Mouse (Mus musculus) embryonic facial prominence, embryonic 12.5 days (tissue): ENCODE results near the gene Catip. TPM values are rescaled to one million over a fixed set of nuclear protein-coding genes. Genes with fewer than 3 reads are reported as not detected.

Source experiments
- ATAC-seq: fragments of 200-750 bp; cut with Nextera tagmentation; 2 replicates; pipeline ENCODE4 v1.8.0; 2017; ENCODE audit not compliant: insufficient number of reproducible peaks, insufficient read depth, low FRiP score, low TSS enrichment
- H3K27ac ChIP-seq: fragments of 300-500 bp; sonication (generic); 2 replicates; pipeline ENCODE4 v1.5.1; 2016; ENCODE audit warnings: mild to moderate bottlenecking
- H3K27me3 ChIP-seq: fragments of 300-500 bp; sonication (generic); 2 replicates; pipeline ENCODE4 v1.6.1; 2016; ENCODE audit warnings: mild to moderate bottlenecking, moderate library complexity
- H3K36me3 ChIP-seq: fragments of 300-500 bp; sonication (generic); 2 replicates; pipeline ENCODE4 v1.6.1; 2016; ENCODE audit warnings: mild to moderate bottlenecking
- H3K4me1 ChIP-seq: fragments of 300-500 bp; sonication (generic); 2 replicates; pipeline ENCODE4 v1.6.1; 2016
- H3K4me2 ChIP-seq: fragments of 300-500 bp; sonication (generic); replicated peaks from 2 replicates; pipeline ENCODE4 v1.6.1; 2016; ENCODE audit warnings: mild to moderate bottlenecking, moderate library complexity
- H3K4me3 ChIP-seq: fragments of 300-500 bp; sonication (generic); 2 replicates; pipeline ENCODE4 v1.5.1; 2016; ENCODE audit warnings: mild to moderate bottlenecking
- H3K9ac ChIP-seq: fragments of 300-500 bp; sonication (generic); 2 replicates; pipeline ENCODE4 v1.6.1; 2016; ENCODE audit warnings: mild to moderate bottlenecking, moderate library complexity
- H3K9me3 ChIP-seq: fragments of 300-500 bp; sonication (generic); 2 replicates; pipeline ENCODE4 v1.6.1; 2016; ENCODE audit warnings: mild to moderate bottlenecking, moderate library complexity
- WGBS: fragments of 180-500 bp; shearing (Covaris S2); methylation state at CpG from one replicate; pipeline ENCODE4 v1.1.7; 2016; 5-methylcytosine and 5-hydroxymethylcytosine counted together
- polyA plus RNA-seq: library from polyadenylated mRNA; unstranded; fragments of >200 nt; fragmentation: Nextera tagmentation; extraction: Ambion mirVana; gene quantifications from 2 replicates; pipeline ENCODE4 v1.2.1, GENCODE M21; 2016

Catip gene
- polyA plus RNA-seq, 1 experiment from 2014 or later, result 0.93 TPM

DNA sequence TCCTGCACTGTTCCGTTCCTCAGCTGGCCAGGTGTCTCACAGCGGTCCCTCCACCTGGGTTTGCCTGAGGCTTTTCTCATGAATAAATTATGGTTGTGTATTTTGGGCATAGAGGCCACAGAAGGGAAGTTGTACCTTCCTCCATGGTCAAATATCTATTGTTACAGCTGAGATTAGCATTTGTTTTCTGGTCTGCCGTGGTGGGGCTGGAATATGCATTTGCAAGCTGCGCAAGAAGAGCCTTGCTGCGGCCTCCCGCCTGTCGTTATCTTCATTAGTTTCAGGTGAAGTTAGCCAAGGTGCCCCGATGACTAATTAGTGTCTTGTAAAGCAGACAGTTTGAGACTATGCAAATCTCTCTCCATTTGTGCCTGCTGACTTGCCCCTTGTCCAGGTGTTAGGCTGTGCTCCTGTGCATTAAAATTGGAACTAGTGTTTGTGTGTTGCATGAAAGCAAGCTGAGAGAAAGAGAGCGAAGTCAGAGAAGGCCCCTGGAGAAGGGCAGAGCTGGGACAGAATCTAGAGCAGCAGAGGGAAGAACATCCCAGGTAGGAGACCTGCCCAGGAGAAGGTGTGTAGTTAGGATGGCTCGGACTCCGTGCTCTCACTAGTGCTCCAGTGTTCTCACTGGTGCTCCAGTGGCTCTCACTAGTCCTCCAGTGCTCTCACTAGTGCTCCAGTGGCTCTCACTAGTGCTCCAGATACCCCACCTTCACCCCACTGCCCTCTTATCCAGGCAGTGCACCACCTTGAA is 17.6 kb upstream of the Catip start:
- Histone ChIP-seq H3K27me3 (no peaks in the 10 kb centered on the region), H3K9ac (no peak overlapping the region), H3K4me2 (no peak overlapping the region), H3K4me3 (no peak overlapping the region), H3K27ac (no peak overlapping the region), H3K4me1 (no peaks in the 10 kb centered on the region), H3K9me3 (no peaks in the 10 kb centered on the region), H3K36me3 (peaks cover 10% of the 10 kb centered on the region; the same call in 1 of the 2 replicates)
- no peak for ATAC-seq
- 79% methylated on average over 11 of the region's 11 CpGs for WGBS

DNA sequence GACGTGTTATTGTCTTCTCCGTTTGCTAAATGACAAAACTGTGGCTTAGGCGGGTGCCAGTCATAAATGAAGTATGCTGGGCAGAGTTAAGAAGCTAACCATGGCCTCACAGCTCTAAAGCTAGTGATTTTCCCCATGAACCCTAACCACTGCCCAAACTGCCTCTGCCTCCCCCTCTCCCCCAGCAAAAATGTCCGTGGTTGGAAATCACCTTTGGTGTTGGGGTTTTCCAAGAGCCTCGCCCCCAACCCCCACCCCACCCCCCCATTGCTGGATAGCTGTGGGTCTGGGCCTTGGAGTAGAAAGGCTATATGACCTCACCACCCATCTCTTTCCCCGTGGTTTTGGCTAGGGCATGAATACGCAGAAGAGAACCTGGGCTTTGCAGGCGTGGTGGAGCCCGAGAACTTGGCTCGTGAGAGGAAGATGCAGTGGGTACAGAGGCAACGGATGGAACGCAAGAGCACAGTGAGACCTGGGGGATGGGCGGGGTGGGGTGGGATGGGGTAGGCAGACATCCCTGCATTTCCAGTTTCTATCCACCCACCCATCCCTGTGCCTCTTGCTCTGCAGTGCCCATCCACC is 10.6 kb upstream of the Catip start:
- Histone ChIP-seq H3K9me3 (no peaks in the 10 kb centered on the region), H3K27ac (no peak overlapping the region), H3K27me3 (no peaks in the 10 kb centered on the region), H3K4me3 (no peak overlapping the region), H3K36me3 (peaks cover 35% of the 10 kb centered on the region), H3K9ac (no peak overlapping the region), H3K4me1 (no peaks in the 10 kb centered on the region), H3K4me2 (no peak overlapping the region)
- ATAC-seq, result no peak
- 91% methylated on average over 13 of the region's 13 CpGs for WGBS

DNA sequence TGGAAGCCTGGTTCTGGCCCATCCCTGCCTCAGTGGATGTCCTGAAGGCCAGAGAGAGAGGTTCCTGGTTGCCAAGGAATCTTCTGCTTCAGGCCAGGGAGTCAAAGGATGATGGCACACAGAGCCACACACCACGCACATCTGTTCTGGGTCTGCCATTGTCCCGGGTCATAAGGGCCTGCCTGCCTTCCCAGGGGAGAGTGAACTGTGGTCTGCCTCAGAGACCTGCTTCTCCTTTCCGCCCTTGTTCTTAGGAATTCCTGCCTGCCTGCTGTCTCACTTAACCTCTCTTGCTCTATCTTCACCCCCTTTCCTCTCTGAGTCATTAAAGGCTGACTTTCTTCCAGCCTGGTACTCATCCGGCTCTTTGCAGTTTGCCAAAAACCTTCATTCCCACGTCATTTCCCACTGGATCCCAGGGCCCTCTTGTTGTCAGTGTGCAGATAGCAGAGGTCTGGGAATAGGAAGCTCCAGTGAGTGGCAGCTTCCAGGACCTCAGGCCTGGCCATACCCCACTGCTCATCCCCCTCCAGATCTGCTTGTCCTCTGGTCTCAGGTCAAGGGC is 9.3 kb upstream of the Catip start:
- no peaks in the 10 kb centered on the region for H3K9me3 ChIP-seq
- no peaks in the 10 kb centered on the region for H3K27me3 ChIP-seq
- no peaks in the 10 kb centered on the region for H3K4me1 ChIP-seq
- no peak for ATAC-seq
- WGBS, result 71% methylated on average over 5 of the region's 5 CpGs
- H3K9ac ChIP-seq, result no peak overlapping the region
- no peak overlapping the region for H3K4me2 ChIP-seq
- no peak overlapping the region for H3K27ac ChIP-seq
- H3K4me3 ChIP-seq, result no peak overlapping the region
- H3K36me3 ChIP-seq, result peaks cover 35% of the 10 kb centered on the region

DNA sequence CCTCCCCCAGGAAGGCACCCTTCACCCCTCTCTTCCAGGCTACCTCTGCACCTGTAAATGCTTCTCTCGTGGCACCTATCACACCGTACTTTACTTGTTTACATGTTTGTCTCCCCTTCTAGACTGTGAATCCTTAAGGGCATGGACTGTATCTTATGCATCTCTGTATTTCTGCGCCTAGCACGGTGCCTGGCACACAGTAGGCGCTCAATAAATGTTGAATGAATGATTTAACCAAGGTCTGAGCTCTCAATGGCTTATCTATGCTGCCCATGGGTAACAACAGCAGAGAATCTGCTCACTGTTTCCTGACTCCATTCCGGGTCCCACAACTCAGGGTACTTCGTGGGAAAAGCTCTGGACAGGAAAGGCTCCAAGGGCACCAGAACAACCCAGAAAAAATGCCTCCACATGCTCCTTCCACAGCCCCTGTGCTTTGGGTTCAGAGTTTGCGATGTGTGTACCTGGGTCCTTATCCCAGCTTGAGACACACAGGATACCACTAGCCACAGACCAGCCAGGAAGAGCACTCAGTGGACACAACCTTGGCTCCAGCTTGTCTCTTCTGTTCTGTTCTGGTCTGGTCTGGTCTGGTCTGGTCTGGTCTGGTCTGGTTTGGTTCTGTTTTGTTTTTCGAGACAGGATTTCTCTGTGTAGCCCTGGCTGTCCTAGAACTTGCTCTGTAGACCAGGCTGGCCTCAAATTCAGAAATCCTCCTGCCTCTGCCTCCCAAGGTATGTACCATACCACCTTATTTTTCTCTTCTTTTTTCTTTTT is 8.3 kb upstream of the Catip start:
- ATAC-seq, result no peak
- H3K4me2 ChIP-seq, result no peak overlapping the region
- no peaks in the 10 kb centered on the region for H3K9me3 ChIP-seq
- H3K9ac ChIP-seq, result no peak overlapping the region
- H3K4me3 ChIP-seq, result no peak overlapping the region
- H3K27me3 ChIP-seq, result no peaks in the 10 kb centered on the region
- no peak overlapping the region for H3K27ac ChIP-seq
- H3K4me1 ChIP-seq, result no peaks in the 10 kb centered on the region
- WGBS, result 89% methylated on average over 9 of the region's 9 CpGs
- peaks cover 31% of the 10 kb centered on the region for H3K36me3 ChIP-seq

DNA sequence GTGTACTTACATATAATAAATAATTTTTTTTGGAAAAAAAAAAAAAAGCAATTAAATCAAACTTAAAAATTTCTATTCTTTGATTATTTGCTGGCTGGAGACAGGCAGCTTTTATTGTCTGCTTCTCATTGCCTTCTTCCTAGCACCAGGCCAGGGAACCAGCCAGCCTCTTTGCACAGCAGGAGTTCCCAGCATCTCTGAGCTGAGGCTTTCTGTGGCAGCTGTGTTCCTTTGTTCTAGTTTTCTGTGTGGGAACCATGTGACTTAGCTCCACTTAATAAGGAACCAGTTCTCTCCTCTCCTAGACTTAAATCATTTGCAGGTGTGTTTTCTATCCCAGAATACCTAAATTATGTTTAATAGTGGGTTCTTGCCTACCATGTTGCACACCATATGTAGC is 4.4 kb upstream of the Catip start:
- no peak overlapping the region for H3K4me3 ChIP-seq
- no peaks in the 10 kb centered on the region for H3K27me3 ChIP-seq
- ATAC-seq, result no peak
- H3K4me2 ChIP-seq, result no peak overlapping the region
- H3K9ac ChIP-seq, result no peak overlapping the region
- H3K36me3 ChIP-seq, result peaks cover 8% of the 10 kb centered on the region
- no peaks in the 10 kb centered on the region for H3K9me3 ChIP-seq
- H3K4me1 ChIP-seq, result peaks cover 5% of the 10 kb centered on the region; the same call in 1 of the 2 replicates
- H3K27ac ChIP-seq, result no peak overlapping the region

DNA sequence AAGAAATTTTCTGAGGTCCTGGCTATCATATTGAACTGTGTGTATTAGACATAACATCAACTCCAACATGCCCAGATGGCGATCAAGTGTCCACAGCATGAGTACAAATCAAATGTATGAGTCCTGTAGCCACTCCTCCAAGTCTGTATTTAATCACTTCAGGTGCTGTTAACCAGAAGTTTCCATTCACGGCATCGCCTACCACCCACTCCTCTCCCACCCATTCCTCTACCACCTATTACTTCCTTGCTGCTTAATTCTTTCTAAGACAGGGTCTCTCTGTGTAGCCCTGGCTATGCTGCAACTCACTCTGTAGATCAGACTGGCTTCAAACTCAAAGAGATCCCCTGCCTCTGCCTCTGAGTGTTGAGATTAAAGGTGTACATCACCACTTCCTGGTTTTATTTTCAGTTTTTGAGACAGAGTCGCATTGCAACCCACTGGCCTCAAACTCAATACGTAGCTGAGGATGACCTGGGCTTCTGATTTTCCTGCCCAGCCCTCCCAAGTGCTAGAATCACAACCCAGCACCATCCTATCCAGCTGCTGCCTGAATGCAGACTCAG is 1.9 kb upstream of the Catip start:
- no peaks in the 10 kb centered on the region for H3K36me3 ChIP-seq
- H3K27ac ChIP-seq, result no peak overlapping the region
- H3K9ac ChIP-seq, result no peak overlapping the region
- 81% methylated on average over 5 of the region's 5 CpGs for WGBS
- no peak overlapping the region for H3K4me3 ChIP-seq
- H3K4me1 ChIP-seq, result peaks cover 5% of the 10 kb centered on the region; the same call in 1 of the 2 replicates
- H3K4me2 ChIP-seq, result no peak overlapping the region
- H3K9me3 ChIP-seq, result no peaks in the 10 kb centered on the region
- no peaks in the 10 kb centered on the region for H3K27me3 ChIP-seq
- no peak for ATAC-seq

DNA sequence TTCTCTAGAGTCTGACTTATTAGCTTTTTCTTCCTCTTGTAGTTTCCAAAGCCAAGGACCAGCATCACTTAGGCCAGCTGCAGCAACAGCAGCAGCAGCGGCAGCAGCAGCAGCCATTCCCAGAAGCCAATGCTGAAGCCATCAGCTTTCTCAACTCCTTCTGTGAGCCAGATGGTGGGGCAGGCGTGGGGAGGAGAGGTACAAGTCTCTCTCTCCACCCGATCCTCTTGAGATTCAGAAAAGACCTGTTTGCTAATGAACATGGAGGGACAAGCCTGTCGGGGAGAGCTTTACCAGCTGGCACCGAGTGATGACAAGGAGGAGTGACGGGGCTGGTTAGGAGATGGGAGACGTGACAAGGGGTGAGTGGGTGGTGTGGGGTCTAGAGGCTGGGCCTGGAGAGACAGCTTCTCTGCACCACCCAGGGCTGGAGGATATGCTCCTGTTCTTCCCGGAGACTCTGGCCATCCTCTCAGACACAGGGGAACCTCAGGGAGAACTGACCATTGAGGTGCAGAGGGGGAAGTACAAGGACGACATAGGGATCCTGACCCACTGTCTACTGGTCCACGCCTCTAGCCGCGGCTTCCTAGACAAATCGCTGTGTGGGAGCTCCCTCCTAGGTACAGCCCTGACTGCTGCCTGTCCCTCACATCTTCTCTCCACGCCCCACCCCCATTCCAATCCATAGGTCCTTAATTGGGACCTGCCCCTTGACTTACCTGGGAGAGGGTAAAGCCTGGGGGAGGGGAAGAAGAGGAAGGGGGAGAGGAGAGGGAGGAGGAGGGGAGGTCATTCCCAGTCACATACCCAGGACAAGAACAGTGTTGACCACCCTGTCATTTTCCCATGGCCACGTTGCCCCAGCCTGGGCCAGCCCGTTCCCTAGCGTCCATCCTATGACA is 669 bp downstream of the Catip start:
- Histone ChIP-seq H3K9me3 (no peaks in the 10 kb centered on the region), H3K4me3 (no peak overlapping the region), H3K27ac (no peak overlapping the region), H3K4me1 (peaks cover 5% of the 10 kb centered on the region; the same call in 1 of the 2 replicates), H3K27me3 (no peaks in the 10 kb centered on the region), H3K4me2 (no peak overlapping the region), H3K36me3 (no peaks in the 10 kb centered on the region), H3K9ac (no peak overlapping the region)
- 61% methylated on average over 17 of the region's 17 CpGs for WGBS
- ATAC-seq, result peak; percentile 65

DNA sequence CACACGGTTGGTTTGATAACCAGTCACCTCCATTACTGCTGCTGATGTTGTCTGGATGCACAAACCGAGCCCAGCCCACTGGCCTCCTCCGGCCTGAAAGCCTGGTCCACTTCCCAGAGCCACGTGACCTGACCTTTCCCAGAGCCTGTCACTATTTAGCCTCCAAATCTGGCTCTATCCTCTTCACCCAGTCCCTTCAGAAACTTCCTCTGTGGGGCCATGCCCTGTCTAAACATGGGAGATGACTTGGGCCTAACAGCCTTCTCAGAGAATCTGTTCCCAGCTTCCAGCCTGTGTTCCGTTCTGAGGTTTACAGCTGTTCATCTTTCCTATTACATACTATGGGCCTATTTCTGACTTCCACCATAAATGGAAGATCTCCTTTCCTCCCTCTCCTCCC is 1.5 kb downstream of the Catip start:
- no peak overlapping the region for H3K4me3 ChIP-seq
- 68% methylated on average over 5 of the region's 5 CpGs for WGBS
- ATAC-seq, result no peak

DNA sequence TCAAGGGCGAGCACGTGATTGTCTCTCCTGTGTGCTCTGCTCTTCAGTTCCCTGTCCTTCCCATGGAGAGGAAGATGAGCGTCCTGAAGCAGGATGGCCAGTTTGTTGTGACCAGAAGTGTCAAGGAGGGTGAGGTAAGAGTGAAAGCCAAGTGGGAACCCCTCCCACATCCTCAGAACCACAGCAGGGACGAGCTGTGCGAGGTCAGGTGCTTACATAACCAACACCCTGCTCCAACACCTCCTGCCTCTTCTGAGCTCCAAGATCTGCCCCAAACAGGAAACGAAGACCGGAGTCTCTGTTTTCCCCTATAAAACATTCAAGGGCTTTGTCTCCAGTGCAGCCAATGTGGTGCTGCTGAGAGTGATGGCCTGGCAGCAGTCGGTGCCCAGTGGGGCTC is 2.4 kb downstream of the Catip start:
- Histone ChIP-seq H3K27me3 (no peaks in the 10 kb centered on the region), H3K36me3 (no peaks in the 10 kb centered on the region), H3K9me3 (no peaks in the 10 kb centered on the region), H3K4me1 (peaks cover 5% of the 10 kb centered on the region; the same call in 1 of the 2 replicates), H3K4me2 (no peak overlapping the region), H3K27ac (no peak overlapping the region), H3K4me3 (no peak overlapping the region), H3K9ac (no peak overlapping the region)
- ATAC-seq, result no peak
- 77% methylated on average over 8 of the region's 8 CpGs for WGBS

More for the DNA sequence above, 1.5 kb downstream of the Catip start:
- H3K36me3 ChIP-seq, result no peaks in the 10 kb centered on the region
- no peak overlapping the region for H3K9ac ChIP-seq
- no peaks in the 10 kb centered on the region for H3K9me3 ChIP-seq
- no peak overlapping the region for H3K4me2 ChIP-seq
- peaks cover 5% of the 10 kb centered on the region; the same call in 1 of the 2 replicates for H3K4me1 ChIP-seq
- H3K27ac ChIP-seq, result no peak overlapping the region
- H3K27me3 ChIP-seq, result no peaks in the 10 kb centered on the region

DNA sequence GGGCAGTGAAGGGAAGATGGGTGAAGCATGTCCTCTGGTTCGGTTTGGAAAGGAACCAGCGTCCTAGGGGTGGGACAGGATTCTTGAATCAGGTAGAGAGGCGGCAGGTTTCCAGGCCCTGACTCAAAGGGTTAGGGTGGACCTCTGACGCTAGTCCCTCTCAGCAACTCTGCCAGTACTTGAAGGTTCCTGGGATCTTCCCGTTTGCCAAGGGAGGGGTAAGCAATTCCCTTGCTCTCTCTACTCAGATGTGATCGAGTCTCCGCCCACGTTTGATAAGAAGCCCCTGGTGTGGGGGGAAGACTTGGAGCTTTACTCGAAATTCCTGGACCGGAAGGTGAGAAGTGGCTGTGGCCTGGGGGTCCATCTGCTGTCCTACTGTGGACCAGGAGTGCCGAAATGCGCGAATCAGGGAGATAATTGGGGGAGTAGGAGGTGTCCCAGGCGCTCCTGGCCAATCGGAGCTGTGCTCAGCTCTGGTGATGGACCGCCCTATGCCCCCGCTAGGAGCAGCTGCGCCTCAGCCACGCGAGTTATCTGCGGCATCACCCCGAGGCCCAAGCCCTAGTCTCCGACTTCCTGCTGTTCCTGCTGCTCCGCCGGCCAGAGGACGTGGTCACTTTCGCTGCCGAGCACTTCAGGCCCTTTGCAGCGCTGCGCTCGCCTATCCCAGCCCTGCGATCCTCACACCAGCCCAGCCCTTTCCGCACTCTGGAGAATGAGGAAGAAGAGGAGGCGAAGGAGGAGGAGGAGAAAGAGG is 6.2 kb downstream of the Catip start:
- WGBS, result 17% methylated on average over 34 of the region's 34 CpGs
- no peak overlapping the region for H3K27ac ChIP-seq

More for the DNA sequence above, 6.2 kb downstream of the Catip start:
- H3K9me3 ChIP-seq, result no peaks in the 10 kb centered on the region
- H3K4me1 ChIP-seq, result no peaks in the 10 kb centered on the region
- no peaks in the 10 kb centered on the region for H3K36me3 ChIP-seq
- H3K4me3 ChIP-seq, result peak overlapping the region; percentile 31
- H3K4me2 ChIP-seq, result peak overlapping the region; percentile 58
- no peak for ATAC-seq
- H3K9ac ChIP-seq, result peak overlapping the region; percentile 49; the same call in 1 of the 2 replicates
- no peaks in the 10 kb centered on the region for H3K27me3 ChIP-seq
